Mouse (Mus musculus): Measurements from ENCODE around the gene Wnk3.
"Not testable (repeated sequence)": the region's sequence is repeated elsewhere in the genome, so short reads cannot be mapped to it uniquely, and the experiment has no call there.

The Wnk3 gene

GRCm38 (mm10) chrX:151197778-151198177 lies at the start of gene Wnk3:
Gene Wnk3, plus strand, starts transcription at chrX:151198078.
- CTCF ChIA-PET, result no interaction called here

GRCm38 (mm10) chrX:151158414-151158813 lies 39.5 kb upstream of the Wnk3 start:
- CTCF ChIA-PET, result no interaction called here

GRCm38 (mm10) chrX:151168438-151169131 lies 29.3 kb upstream of the Wnk3 start:
- CTCF ChIA-PET, result no interaction called here

- CTCF ChIA-PET, result no interaction called here
Observed at GRCm38 (mm10) chrX:151169261-151169961, 28.5 kb upstream of the Wnk3 start.

- CTCF ChIA-PET, result not testable (repeated sequence)
Observed at GRCm38 (mm10) chrX:151173134-151173533, 24.7 kb upstream of the Wnk3 start.

- CTCF ChIA-PET, result no interaction called here
Observed at GRCm38 (mm10) chrX:151298329-151298728, 100.5 kb downstream of the Wnk3 start.

- CTCF ChIA-PET, result no interaction called here
Observed at GRCm38 (mm10) chrX:151313732-151314131, 115.9 kb downstream of the Wnk3 start.

GRCm38 (mm10) chrX:151333615-151334014 lies 135.7 kb downstream of the Wnk3 start:
- CTCF ChIA-PET, result no interaction called here

GRCm38 (mm10) chrX:151337804-151338203 lies 139.9 kb downstream of the Wnk3 start:
- CTCF ChIA-PET, result no interaction called here

- CTCF ChIA-PET, result no interaction called here
Observed at GRCm38 (mm10) chrX:151343761-151344500, 146.1 kb downstream of the Wnk3 start, which contains the start of gene Fam120c. Gene Fam120c, plus strand, starts transcription at chrX:151344175.

- CTCF ChIA-PET, result no interaction called here
Observed at GRCm38 (mm10) chrX:151344501-151344984, 146.7 kb downstream of the Wnk3 start.

GRCm38 (mm10) chrX:151345333-151346125 lies 147.7 kb downstream of the Wnk3 start:
- CTCF ChIA-PET, result no interaction called here

GRCm38 (mm10) chrX:151347278-151347677 lies 149.4 kb downstream of the Wnk3 start:
- CTCF ChIA-PET, result no interaction called here

- CTCF ChIA-PET, result no interaction called here
Observed at GRCm38 (mm10) chrX:151349322-151349721, 151.4 kb downstream of the Wnk3 start.

Data from spleen, embryonic (tissue).